Mouse (Mus musculus) liver, adult 2 months (tissue): Measurements from ENCODE around the gene Rdm1. TPM values are rescaled to one million over a fixed set of nuclear protein-coding genes. Genes with fewer than 3 reads are reported as not detected.

ENCODE experiments used
- DNase-seq: peaks from one replicate; pipeline ENCODE4 v3.0.0-alpha.2; 2011; ENCODE audit warnings: low read depth, low spot score; ENCODE audit errors: extremely low read depth
- H3K27ac ChIP-seq: fragments of 200-500 bp; replicated peaks from 2 replicates; pipeline ENCODE4 v1.5.1; 2012; ENCODE audit warnings: low read depth, mild to moderate bottlenecking, control low read depth, inconsistent platforms, low read length; ENCODE audit not compliant: insufficient read depth
- H3K27me3 ChIP-seq: fragments of 200-500 bp; 2 replicates; pipeline ENCODE4 v1.6.1; 2012; ENCODE audit warnings: mild to moderate bottlenecking, moderate library complexity, low read length, inconsistent platforms; ENCODE audit not compliant: control insufficient read depth, insufficient read depth
- H3K36me3 ChIP-seq: fragments of 200-500 bp; 2 replicates; pipeline ENCODE4 v1.6.1; 2012; ENCODE audit warnings: low read length, inconsistent platforms; ENCODE audit not compliant: control insufficient read depth, insufficient read depth
- H3K4me1 ChIP-seq: fragments of 200-500 bp; 2 replicates; pipeline ENCODE4 v1.6.1; 2011; ENCODE audit warnings: low read length; ENCODE audit not compliant: control insufficient read depth, insufficient read depth
- H3K4me3 ChIP-seq: fragments of 200-500 bp; 2 replicates; pipeline ENCODE4 v1.5.1; 2011; ENCODE audit warnings: low read depth, mild to moderate bottlenecking, control low read depth, low read length, moderate library complexity; ENCODE audit not compliant: insufficient read depth
- H3K79me2 ChIP-seq: fragments of 200-500 bp; 2 replicates; pipeline ENCODE4 v1.6.1; 2012; ENCODE audit warnings: inconsistent platforms, mild to moderate bottlenecking, low read length, moderate library complexity; ENCODE audit not compliant: control insufficient read depth, insufficient read depth
- H3K9ac ChIP-seq: fragments of 200-500 bp; 2 replicates; pipeline ENCODE4 v1.6.1; 2012; ENCODE audit warnings: low read depth, mild to moderate bottlenecking, control low read depth, inconsistent platforms, low read length
- CTCF ChIP-seq: fragments of 200-500 bp; IDR thresholded peaks from 2 replicates; pipeline ENCODE4 v1.5.1; 2011; ENCODE audit warnings: low read depth, low read length, control low read depth
- POLR2A ChIP-seq: fragments of 200-500 bp; IDR thresholded peaks from 2 replicates; pipeline ENCODE4 v1.6.1; 2011; ENCODE audit warnings: low read length, control low read depth; ENCODE audit not compliant: insufficient read depth; ENCODE audit errors: extremely low read depth
- WGBS: fragments of 180-500 bp; shearing (Covaris S2); methylation state at CpG from one replicate; pipeline ENCODE4 v1.1.7; 2018; 5-methylcytosine and 5-hydroxymethylcytosine counted together
- polyA plus RNA-seq: library from polyadenylated mRNA; depleted of rRNA; stranded (reverse); fragments of >200 nt; gene quantifications from 2 replicates; pipeline ENCODE4 v1.2.3, GENCODE M21; 2012
- total RNA-seq: library from RNA; depleted of rRNA; stranded (reverse); fragments of >200 nt; gene quantifications from 2 replicates; pipeline ENCODE4 v1.2.3, GENCODE M21; 2014

Rdm1 gene
- total and polyA plus RNA-seq, 2 experiments, result 12.4 to 12.9 TPM

DNA sequence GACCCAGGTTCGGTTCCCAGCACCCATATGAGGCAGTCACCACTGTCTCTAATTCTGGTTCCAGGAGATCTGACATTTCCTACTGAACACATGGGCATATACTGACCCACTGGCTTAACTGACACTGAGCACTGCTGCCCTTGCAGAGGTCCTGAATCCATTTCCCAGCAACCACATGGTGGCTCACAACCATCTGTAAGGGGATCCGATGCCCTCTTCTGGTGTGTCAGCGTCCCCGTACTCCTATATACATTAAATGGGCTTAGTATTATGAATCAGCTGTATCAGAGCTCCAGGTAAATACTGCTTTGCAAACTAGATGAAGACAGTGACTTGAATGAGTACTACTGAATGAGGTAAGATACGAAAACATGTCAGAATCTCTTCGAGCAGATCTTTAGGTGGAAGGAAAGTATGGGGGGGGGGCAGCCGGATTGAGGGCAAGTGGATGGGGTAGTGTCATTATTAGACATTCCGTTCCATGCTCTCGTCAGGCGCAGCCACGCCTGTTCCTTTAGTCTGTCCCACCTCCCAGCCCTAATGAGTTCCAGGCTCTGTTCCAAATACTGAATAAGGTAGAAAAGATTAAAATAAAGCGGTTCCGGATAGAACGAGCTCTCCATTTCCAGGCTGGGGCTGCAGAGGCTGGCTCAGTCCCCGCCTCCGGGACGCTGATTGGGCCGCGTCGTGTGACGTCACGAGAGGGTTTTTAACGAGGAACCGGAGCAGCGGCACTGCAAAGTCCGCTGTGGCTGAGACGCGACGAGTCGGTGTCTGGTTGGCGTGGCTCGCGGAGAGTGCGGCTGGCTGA is 38.0 kb downstream of the Rdm1 start, which contains the start of gene Arl4d:
Gene Arl4d (plus strand): TSS at position 717 of the 811 bp plus-strand sequence.
- TF ChIP-seq POLR2A (peak; percentile 100), CTCF (no peak)
- peak within 1 kb of the TSS; percentile 92 for H3K9ac ChIP-seq
- H3K27me3 ChIP-seq, result no peaks in the 10 kb centered on the region
- peaks cover 11% of the 10 kb centered on the region; the same call in 1 of the 2 replicates for H3K79me2 ChIP-seq
- 7% methylated on average over 34 of the region's 34 CpGs for WGBS
- H3K4me3 ChIP-seq, result peak within 1 kb of the TSS; percentile 63
- H3K36me3 ChIP-seq, result no peaks in the 10 kb centered on the region
- DNase-seq, result peak; percentile 81
- peaks cover 25% of the 10 kb centered on the region for H3K4me1 ChIP-seq
- peak within 1 kb of the TSS; percentile 86 for H3K27ac ChIP-seq

GRCm38 (mm10) chr11:101665636-101665992 is 38.6 kb downstream of the Rdm1 start:
- Histone ChIP-seq H3K27me3 (no peaks in the 10 kb centered on the region), H3K36me3 (no peaks in the 10 kb centered on the region), H3K9ac (peak overlapping the region; percentile 75), H3K4me3 (peak overlapping the region; percentile 63), H3K27ac (peak overlapping the region; percentile 58), H3K4me1 (peaks cover 25% of the 10 kb centered on the region), H3K79me2 (peaks cover 11% of the 10 kb centered on the region; the same call in 1 of the 2 replicates)
- TF ChIP-seq CTCF (no peak), POLR2A (no peak)
- DNase-seq, result no peak
- under 1% methylated on average over 24 of the region's 24 CpGs for WGBS

GRCm38 (mm10) chr11:101666626-101667345 is 39.8 kb downstream of the Rdm1 start:
- Histone ChIP-seq H3K4me1 (peaks cover 23% of the 10 kb centered on the region), H3K27me3 (no peaks in the 10 kb centered on the region), H3K27ac (peak overlapping the region; percentile 86), H3K79me2 (peaks cover 11% of the 10 kb centered on the region; the same call in 1 of the 2 replicates), H3K36me3 (no peaks in the 10 kb centered on the region), H3K4me3 (peak overlapping the region; percentile 63), H3K9ac (peak overlapping the region; percentile 92)
- DNase-seq, result peak; percentile 61
- TF ChIP-seq POLR2A, result no peak
- TF ChIP-seq CTCF, result no peak
- 25% methylated on average over 28 of the region's 28 CpGs for WGBS

- Histone ChIP-seq H3K36me3 (no peaks in the 10 kb centered on the region), H3K4me1 (peaks cover 19% of the 10 kb centered on the region), H3K27me3 (no peaks in the 10 kb centered on the region), H3K79me2 (peaks cover 11% of the 10 kb centered on the region; the same call in 1 of the 2 replicates), H3K27ac (peak overlapping the region; percentile 86), H3K4me3 (peak overlapping the region; percentile 38), H3K9ac (peak overlapping the region; percentile 63)
- 5% methylated on average over 14 of the region's 14 CpGs for WGBS
- DNase-seq, result peak; percentile 97
- TF ChIP-seq CTCF (no peak), POLR2A (no peak)
These were observed 41.0 kb downstream of the Rdm1 start for GRCm38 (mm10) chr11:101667871-101668532.

- peaks cover 16% of the 10 kb centered on the region for H3K4me1 ChIP-seq
- H3K36me3 ChIP-seq, result no peaks in the 10 kb centered on the region
- peak; percentile 82 for DNase-seq
- peak overlapping the region; percentile 2 for H3K4me3 ChIP-seq
- H3K27me3 ChIP-seq, result no peaks in the 10 kb centered on the region
- peaks cover 11% of the 10 kb centered on the region; the same call in 1 of the 2 replicates for H3K79me2 ChIP-seq
- TF ChIP-seq CTCF (no peak), POLR2A (no peak)
- H3K27ac ChIP-seq, result peak overlapping the region; percentile 86
- 6% methylated on average over 13 of the region's 13 CpGs for WGBS
- H3K9ac ChIP-seq, result peak overlapping the region; percentile 63
These were observed 41.7 kb downstream of the Rdm1 start for GRCm38 (mm10) chr11:101668546-101669261.
